Mouse (Mus musculus): ENCODE results near the gene Csf3.
"Not testable (repeated sequence)": the region's sequence is repeated elsewhere in the genome, so short reads cannot be mapped to it uniquely, and the experiment has no call there.

Gene Csf3

DNA sequence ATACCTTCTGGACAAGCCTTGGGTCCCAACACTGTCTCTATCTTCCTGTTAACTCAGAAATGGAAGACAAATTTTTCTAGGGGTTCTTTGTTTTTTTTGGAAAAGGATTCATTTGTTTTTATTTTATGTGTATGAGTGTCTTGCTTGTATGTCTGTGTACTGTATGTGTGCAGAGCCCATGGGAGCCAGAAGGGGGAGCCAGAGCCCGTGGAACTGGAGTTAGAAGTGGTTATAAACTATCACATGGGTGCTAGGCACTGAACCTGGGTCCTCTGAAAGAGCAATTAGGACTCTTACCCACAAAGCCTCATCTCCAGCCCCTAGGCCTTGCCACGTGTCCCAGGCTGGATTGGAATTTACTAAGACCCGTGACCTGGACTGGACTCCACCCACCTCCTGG lies 33.0 kb downstream of the Csf3 start:
- DNase-seq = no peak

- no peak for DNase-seq
Measured at GRCm38 (mm10) chr11:98735111-98735510, 34.0 kb downstream of the Csf3 start.

DNA sequence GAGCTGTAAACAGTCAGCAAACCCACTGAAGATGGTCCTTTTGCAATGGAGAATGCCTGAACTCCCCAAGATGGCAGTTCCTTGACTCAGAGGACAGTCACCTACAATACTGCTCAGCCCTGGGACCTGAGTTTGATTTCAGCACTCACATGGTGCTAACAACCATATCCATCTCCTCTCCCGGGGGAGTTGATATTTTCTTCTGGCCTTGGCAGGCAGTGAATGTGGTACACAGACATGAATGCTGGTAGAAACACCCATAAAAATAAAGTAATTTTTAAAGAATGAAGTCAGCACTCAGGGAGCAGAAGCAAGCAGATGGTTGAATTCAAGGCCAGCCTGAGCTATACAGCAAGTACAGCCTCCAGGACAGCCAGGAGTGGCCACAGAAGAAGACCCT lies 35.1 kb downstream of the Csf3 start:
- DNase-seq = no peak

GRCm38 (mm10) chr11:98737220-98737619 lies 36.2 kb downstream of the Csf3 start:
- DNase-seq = not testable (repeated sequence)

DNA sequence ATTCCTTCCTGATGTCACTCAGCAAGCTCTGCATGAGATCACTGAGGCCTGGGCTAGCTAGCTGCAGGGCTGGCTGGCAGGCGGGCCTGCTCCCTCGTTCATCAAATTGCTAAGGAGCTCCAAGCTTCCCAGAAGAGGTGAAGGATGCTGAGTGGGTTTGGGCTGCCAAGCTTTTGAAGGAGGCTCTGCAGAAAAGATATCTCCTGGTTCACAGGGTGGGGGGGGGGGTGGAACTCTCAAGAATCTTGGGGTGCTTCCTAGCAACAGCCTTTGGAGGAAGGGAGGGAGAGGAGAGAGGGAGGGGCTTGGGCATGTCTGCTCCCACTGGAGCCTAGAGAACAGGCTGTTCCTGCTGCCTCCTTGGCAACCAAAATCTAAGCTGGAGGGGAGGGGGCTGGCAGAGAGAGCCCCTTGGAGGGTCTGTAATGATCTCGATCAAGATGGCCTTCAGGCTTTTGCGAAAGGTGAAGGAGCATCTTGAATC lies 37.4 kb downstream of the Csf3 start:
- DNase-seq = peak in 1 of 2 experiments; percentile 30

GRCm38 (mm10) chr11:98738925-98739324 lies 37.9 kb downstream of the Csf3 start:
- DNase-seq = peak in 1 of 2 experiments; percentile 30

GRCm38 (mm10) chr11:98740026-98740392 lies 38.9 kb downstream of the Csf3 start:
- DNase-seq = peak; percentile 24 to 39

GRCm38 (mm10) chr11:98740393-98741050 lies 39.5 kb downstream of the Csf3 start, which contains the start of gene Thra:
Gene Thra (plus strand): TSS chr11:98740638.
- DNase-seq = peak; percentile 70 to 81

GRCm38 (mm10) chr11:98741051-98741620 lies 40.1 kb downstream of the Csf3 start:
- DNase-seq = no peak

GRCm38 (mm10) chr11:98741622-98742396 lies 40.7 kb downstream of the Csf3 start:
- DNase-seq = peak; percentile 83 to 92

GRCm38 (mm10) chr11:98742397-98743291 lies 41.6 kb downstream of the Csf3 start:
- peak; percentile 45 to 64 for DNase-seq

GRCm38 (mm10) chr11:98743655-98744345 lies 42.7 kb downstream of the Csf3 start:
- peak; percentile 80 to 89 for DNase-seq

DNA sequence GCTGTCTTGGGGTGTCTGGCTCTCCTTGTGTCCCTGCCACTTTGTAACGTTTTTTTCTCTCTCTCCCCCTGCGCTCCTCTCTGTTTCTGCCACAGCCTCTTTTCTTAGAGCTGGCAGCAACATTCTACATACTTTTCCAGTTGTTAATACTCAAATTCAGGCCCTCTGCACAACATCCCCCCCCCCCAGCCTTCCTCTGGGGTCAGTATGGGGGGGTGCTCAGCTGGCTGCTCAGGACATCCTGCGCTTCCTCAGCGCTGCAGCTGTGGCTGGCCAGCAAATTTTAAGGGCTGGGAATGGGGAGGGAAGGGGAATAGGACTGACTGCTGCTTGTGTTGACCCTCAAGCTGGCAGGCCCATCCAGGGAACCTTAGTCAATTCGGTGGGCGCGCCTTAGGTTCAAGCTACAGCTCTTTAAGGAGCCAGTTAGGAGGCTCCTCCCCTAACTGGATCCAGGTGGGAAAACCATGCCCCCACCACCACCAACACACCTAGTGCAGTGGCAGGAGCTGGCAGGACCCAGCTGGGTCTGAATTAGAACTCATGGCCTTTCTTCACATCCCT lies 43.5 kb downstream of the Csf3 start:
- DNase-seq = peak; percentile 51 to 66

DNA sequence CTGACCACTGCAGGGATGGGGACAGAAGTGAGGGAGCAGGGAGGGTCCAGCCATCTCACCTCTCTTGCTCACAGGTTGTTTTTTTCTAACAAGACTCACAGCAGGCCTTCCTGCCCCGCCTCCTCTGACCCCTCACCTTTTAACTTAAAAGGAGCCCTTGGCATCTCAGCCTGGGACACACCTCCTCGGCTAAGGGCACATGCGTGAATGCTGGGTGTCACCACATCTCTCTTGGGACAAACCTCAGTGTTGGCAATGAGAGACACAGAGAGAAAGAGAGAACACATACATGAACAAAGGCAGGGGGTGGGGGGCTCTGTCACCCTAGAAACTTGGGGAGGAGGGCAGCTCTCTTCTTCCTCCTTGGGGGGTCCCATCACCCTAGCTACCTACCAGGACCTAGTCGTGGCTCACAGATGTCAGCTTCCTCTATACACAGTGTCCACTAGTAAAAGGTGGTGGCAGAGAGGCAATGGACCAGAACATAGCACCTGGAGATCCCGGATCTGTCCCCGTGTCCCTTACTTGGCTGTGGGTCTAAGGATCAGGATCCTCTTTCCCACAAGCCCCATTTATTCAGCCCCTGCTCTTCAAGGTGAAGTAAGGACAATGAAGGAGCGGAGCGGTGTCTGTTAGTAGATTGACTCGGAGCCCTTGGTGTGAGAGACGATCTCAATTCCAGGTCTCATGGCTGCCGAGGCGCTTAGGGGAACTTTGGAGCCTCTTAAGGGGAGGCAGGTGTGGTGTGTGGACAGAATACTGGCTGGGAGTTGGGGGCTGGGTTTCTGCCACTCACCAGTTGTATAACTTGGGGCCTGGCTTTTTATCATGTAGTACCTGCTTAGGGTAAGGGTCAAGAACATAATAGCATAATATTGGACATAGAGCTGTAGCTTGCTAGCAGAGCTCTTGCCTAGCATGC lies 45.1 kb downstream of the Csf3 start:
- peak; percentile 45 to 69 for DNase-seq

- DNase-seq = peak; percentile 88 to 94
Measured at GRCm38 (mm10) chr11:98746855-98747693, 46.0 kb downstream of the Csf3 start.

GRCm38 (mm10) chr11:98747804-98748505 lies 46.9 kb downstream of the Csf3 start:
- no peak for DNase-seq

DNA sequence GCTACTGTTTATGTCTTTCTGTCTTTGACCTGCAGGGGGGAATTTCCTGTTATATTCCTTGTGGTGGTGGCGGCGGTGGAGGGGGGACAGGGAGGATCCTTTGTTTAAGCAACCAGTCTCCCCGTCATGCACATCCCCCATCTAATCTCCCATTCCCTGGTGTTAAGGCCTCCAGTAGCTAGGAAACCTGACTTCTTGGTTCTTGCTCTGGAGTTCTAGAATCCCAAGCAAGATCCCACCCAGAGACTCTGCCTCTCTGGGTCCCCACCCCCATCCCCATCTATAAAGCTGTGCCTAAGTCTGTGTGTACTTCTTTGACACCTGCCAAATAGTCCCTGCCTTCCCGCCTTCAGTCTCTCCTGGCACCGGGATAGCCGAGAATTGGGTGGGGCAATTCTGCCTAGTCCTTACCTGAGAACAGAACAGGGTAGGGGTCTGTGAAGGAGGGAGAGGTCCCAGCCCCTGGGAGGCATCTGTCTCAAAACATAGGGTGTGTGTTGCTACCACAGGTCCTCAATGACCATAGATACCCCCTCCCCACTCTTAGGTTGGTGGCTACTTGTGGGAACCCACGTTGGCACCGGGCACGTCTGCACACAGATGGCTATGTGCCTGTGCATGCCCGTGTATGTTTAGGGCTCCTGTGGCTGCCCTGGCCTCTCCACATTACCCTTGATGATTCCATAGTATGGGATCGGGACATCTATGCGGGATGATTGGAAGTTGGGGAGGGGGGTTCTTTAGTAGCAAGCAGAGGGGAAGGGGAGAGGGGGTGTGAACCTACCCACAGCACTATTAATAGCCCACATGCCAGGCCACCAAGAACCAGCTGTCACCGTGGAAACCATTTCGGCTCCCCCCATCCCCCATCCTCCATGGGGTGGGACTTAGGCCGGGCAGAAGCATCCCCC lies 47.7 kb downstream of the Csf3 start:
- DNase-seq = peak; percentile 31 to 60

- DNase-seq = peak in 1 of 2 experiments; percentile 32
Measured at GRCm38 (mm10) chr11:98749716-98750115, 48.7 kb downstream of the Csf3 start.

Measured in kidney, postnatal 25 days (tissue).